Mouse (Mus musculus) activated CD4-positive, CD25-positive, alpha-beta regulatory T cell (primary cell): ENCODE measurements around the gene Thegl. TPM values are rescaled to one million over a fixed set of nuclear protein-coding genes. Genes with fewer than 3 reads are reported as not detected.

ENCODE experiments used
- polyA plus RNA-seq, 2 experiments: library from polyadenylated mRNA; unstranded; fragments of 100-300 nt; shearing (Covaris generic); gene quantifications; one replicate each; pipeline ENCODE4 v1.2.1; 2017

The Thegl gene
- under 1 TPM in 1 of 2 experiments, not detected in 1; 0.14 TPM for polyA plus RNA-seq

GRCm38 (mm10) chr5:77015544-77016482, at the start of gene Thegl:
Gene Thegl (plus strand): TSS chr5:77016023.

DNA sequence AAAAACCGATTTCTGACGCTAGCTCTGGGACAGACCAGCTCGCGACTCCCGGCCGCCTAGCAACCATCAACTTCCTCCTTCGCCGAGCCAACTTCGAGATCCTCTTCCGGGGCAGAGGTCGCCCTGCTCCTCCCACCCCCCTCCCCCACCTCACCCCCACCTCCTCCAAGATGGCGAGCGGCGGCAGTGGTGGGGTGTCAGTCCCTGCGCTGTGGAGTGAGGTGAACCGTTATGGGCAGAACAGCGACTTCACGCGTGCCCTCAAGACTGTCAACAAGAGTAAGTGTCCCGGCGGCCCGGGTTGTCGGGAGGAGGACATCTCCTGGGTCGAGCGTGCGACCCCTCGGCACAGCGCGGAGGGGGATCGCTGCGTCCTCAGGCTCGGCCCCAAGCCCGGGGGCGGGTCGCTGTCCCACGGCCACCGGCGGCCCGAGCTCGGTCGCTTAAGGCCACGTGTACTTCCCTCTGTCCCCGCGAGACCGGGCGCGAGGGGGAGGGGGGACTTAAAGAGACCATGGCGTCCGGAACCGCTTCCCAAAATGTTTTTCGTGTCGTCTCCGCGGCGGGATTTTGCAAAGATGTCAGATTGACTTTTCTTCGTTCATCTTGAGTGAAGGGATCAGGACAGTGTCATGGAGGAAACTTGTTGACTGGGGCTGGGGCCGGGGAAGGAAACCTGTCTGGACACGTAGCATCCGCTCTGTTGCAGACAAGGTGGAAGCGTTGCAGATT, 41.1 kb upstream of the Thegl start, which contains the start of gene Srp72:
Gene Srp72, plus strand, starts transcription at position 130 of the 732 bp plus-strand sequence.

GRCm38 (mm10) chr5:77004051-77004821, 11.6 kb upstream of the Thegl start, which contains the start of gene Arl9:
Gene Arl9 (plus strand): TSS chr5:77004055.

Other genes with a start within 250 kb of the Thegl start
- 10 to 100 TPM; 12.0 to 16.1 TPM for gene Aasdh, start 110.5 kb upstream of the Thegl start, polyA plus RNA-seq
- gene Paics, start 64.7 kb upstream of the Thegl start, polyA plus RNA-seq = 100 to 1,000 TPM; 128 to 143 TPM
- 10 to 100 TPM; 36.2 to 40.3 TPM for gene Ppat, start 64.4 kb upstream of the Thegl start, polyA plus RNA-seq
- gene Srp72, start 41.3 kb upstream of the Thegl start, polyA plus RNA-seq = 100 to 1,000 TPM in 1 of 2 experiments, 10 to 100 TPM in 1; 89.2 to 103 TPM
- gene Arl9, start 12.0 kb upstream of the Thegl start, polyA plus RNA-seq = under 1 TPM in 1 of 2 experiments, not detected in 1; 0.47 TPM
- 100 to 1,000 TPM; 230 to 397 TPM for gene Hopx, start 99.1 kb downstream of the Thegl start, polyA plus RNA-seq
- under 1 TPM in 1 of 2 experiments, not detected in 1; 0.28 TPM for gene Spink2, start 195.4 kb downstream of the Thegl start, polyA plus RNA-seq
- 10 to 100 TPM; 28.6 to 30.6 TPM for gene Rest, start 249.5 kb downstream of the Thegl start, polyA plus RNA-seq